Mouse (Mus musculus): ENCODE results near the gene Neurl1b.

Gene Neurl1b

DNA sequence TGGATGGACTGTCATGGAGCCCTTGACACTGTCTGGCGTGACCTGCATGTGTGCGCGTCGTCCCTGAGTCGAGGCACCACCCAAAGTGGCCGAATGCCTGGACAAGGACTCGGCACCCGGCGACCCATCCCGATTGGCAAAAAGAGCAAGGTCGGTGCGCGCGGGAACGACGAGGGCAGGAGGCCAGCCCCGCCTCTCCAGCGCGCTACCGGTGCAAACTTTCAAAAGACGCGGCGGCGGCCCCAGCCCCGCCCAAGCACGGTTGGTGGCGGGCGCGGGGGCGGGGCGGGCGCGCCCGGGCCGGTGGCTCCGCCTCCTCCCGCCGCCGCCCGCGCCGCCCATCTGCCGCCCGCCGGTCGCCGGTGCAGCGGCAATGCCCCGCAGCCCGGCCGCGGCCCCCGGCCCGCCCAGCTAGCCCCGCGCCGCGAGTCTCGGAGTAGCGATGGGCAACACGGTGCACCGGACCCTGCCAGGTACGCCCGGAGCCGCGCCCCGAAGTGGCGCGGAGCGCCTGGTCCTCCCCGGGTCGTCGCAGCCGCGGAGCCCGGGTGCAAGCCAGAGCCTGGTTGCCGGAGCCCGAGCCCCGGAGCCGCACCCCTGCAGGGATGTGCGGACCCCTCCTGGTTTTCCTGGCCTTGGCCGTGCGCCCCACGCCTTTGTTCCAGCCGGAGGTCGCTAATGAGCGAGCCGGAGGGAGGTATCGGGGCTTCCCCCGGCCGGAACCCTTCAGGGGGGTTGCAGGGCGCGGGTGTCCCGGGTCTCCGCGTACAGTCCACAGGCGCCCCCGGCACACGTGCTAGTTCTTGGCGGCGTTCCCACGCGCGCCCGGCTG lies at the start of gene Neurl1b:
Gene Neurl1b (plus strand): TSS at position 307 of the 832 bp plus-strand sequence.
- DNase-seq (ENCODE audit: extremely low spot score, low read depth, low spot score): no peak

DNA sequence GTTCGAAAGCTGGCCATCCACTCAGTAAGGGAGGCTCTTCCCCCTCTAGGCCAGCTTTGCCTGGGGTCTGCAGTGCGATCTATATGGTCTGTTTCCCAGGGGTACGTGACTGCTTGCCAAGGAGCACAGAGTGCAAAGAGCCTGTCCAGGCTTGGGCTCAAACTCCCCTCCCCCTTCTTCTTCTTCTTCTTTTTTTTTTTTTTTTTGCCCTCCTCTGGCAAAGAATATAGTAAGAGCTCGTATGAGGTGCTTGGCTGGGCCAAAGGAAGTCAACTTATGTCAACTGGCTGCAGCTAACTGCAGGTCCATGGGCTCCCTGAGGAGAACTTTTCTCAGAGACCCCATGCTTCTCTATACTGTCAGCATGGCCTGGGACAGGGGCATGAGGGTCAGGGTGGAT lies 47.8 kb upstream of the Neurl1b start:
- no peak for DNase-seq (ENCODE audit: extremely low spot score, low read depth, low spot score)

DNA sequence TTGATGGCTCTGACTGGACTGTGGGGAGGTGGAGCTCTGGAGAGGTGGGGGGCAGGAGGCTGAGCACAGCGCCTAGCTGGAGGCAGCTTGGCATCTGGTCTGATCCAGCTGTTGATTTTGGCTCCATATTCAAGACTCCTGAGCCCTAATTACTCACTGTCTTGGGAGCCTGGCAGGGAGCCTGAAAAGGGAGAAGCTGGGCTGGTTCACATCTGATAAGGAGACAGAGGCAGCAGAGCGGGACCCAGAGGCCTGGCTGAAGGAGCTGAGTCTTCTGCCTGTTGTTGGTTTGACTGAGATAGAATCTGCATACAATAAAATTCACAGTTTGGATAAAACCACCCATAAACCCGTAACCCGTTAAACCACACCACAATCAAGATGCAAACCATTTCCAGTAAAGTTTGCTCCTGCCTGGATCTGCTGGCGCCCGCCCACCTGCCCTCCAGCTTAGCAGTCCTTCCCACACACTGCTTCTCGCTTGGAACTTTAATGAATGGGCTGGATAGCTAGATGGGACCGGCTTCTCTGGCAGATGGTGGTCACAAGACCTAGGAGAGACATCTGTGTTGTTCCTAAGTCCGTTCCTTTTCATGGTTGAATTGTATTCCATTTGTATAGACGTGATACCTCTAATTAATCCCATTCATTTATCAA lies 46.2 kb upstream of the Neurl1b start:
- DNase-seq (ENCODE audit: extremely low spot score, low read depth, low spot score): no peak

DNA sequence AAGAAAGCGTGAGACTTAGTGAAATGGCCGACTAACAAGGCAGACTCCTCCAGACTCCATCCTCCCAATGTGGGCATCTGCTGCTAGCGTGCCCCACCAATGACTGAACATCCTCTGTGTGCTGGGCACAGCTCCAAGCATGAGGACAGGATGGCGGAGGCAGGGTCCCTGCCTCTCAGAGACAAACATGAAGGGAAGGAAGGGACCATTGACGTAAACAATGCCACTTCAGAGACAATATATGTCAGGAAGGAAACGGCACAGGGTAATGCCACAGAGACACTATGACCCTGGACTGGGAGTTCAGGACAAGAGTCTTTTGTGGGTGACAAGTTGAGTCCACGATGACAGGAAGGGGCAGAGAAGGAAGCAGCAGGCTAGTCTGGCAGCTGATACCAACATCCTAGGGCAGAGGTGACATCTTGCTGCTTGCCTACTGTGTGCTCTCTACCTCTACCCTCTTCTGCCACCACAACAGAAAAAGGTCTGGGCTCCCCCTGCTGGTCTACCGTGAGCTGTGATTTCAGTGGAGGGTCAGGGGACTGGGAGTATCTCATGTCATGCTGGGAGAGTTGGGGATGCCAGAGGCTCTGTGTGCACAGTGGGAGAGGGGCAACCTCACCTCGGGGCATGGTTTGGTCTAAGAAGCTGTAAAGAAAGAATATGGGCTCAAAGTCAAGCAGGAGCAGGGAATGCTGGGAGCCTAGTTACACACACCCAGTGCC lies 43.9 kb upstream of the Neurl1b start:
- no peak for DNase-seq (ENCODE audit: extremely low spot score, low read depth, low spot score)

DNA sequence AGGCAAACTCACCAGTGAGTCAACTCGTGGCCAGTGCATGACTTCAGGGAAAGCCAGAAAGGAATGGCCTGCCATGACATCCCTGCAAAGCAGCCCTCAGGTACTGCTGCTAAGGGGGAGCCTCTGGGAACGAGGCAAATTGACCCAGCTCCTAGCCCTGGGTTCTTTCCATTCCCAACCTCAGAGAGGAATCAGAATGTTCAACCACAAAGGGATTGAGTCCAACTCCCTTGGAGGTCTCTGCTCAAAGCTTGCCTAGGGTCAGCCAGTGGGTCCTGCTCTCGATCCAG lies 43.4 kb upstream of the Neurl1b start:
- DNase-seq (ENCODE audit: extremely low spot score, low read depth, low spot score): no peak

DNA sequence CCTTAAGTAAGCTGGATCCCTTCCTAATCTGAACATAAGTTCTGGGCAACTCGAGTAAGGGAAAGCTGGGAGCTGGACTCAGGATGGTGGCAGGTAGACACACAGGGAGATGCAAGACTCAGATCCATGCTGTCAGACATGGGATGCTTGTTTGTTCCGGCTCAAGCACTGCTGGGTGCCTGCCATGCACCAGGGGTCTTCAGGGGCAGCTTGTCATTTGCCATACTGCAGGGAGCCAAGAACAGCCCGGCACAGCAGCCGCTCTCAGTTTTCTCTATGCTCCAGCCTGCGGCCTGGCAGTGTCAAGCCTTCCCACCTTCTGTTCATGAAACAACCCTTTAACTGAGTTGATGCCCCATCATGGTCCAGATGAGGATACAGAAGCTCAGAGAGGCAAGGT lies 41.4 kb upstream of the Neurl1b start:
- no peak for DNase-seq (ENCODE audit: extremely low spot score, low read depth, low spot score)

DNA sequence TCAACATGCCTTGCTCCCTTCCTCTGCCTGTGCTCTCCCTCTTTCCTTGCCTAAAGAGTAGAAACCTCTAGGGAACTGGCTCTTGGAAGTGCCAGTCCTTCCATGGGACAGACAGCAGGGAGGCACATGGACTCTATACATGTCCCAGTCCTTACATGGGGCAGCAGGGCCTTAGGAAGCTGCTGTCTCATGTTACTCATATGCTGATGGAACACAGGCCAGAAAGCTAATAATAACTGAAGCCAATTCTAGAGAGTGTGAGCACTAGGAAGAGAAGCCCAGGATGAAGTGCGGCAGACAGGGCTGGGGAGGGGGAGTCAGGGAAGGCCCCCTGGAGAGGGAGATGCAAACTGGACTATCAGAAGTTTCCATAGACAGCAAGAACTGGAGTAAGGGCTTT lies 38.2 kb upstream of the Neurl1b start:
- no peak for DNase-seq (ENCODE audit: extremely low spot score, low read depth, low spot score)

DNA sequence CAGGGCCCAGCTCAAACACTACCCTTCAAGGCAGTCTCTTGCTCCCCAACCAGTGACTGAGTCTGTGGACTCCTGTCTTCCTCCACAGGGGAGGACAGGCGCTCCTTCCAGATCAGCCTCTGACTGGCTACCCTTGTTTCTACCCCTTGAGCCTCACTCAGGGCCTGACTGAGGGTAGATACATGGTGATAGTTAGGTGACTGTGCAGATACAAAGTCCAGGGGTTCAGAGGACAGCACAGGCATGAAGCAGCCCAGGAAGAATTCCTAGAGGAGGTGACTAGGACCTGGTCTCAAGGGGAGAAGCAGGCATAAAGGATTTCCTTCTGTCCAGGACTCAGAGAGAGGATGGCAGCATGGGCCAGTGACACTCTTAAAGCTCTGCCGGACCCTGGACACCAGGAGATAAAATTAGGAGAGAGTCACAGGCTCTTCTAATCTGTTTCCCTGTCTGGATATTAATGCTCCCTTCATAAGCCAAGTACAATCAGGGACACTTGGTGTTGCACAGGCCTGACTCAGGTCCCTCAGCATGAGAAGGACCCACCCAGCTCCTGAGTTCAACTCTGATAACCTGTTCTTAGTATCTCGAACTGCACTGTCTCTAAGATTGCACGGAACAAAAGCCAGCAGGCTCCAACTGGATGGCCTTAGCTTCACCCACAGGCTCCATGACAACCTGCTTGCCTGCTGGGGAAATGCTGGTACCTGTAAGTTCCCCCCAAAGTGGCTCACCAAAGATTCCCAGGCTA lies 37.5 kb upstream of the Neurl1b start:
- DNase-seq (ENCODE audit: extremely low spot score, low read depth, low spot score): no peak

DNA sequence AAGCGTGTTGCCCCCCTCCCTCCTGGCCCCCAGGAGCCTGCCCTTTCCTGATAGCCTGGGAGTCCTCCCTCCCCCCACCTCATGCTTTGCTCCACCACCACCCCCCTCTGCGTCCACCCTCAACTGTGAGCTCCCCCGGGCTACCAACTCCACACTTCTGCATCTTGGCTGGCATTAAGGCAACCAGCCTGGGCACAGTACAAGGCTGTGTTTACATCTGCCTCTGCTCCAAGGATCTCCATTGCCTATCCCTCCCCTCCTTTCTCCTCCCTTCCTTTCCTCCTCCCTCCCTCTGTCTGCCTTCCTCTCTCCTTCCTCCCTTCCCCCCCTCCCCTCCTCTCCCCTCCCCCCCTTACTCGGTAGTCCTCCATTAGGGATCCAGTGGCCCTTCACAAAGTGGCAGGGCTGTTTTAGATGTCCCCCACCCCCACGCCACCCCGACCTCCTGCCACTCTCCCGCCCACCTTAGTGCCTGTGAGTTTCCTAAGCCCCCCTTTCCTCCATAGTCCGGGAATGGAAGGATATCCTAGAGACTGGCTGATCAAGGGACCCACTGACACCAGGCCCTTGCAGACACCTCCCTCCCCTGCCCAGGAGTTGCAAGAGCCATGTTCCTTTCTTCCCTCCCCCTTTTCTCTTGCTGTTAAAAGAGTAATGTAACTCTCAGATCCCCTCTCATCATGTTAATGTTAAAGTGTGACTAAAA lies 34.2 kb upstream of the Neurl1b start:
- peak; percentile 16 for DNase-seq (ENCODE audit: extremely low spot score, low read depth, low spot score)

DNA sequence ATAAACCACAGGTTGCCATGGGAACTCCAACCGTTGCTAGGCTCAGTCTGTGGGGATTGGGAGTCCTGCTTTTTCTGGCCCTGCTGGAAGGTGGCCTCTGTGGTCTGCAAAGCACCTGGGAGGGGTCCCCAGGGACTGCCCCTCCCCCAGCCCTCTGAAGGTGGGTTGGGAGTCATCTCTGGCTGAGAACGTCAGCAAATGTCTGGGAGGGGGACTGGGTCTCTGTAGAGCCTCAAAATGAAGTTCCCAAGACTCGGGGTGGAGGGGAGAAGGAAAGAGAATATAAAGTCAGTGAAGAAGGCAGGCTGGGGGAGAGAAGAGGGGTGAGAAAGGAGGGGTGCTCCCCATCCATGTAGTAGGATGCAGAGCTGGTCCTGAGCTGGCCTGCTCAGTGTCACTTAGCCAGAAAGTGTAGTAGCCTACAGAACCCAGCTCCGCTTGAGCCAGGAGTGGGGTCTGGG lies 33.6 kb upstream of the Neurl1b start:
- no peak for DNase-seq (ENCODE audit: extremely low spot score, low read depth, low spot score)

DNA sequence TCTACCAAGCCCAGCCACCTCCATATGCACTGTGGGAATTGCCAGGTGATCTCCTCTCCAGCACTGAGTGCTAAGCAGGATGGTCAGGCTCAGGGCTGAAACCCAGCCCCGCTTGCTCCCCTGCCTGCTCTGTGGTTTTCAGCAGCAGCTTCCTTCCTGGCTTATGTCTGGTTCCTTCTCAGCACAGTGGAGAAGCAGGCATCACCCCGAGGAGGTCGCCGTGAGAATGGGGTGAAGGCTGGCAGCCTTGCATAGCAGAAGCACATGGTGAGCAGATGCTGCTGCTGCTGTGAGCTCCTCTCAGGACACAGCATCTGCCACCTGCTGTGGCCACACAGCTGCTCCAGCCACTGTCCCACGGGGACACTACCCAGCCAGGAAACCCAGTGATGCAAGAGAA lies 33.0 kb upstream of the Neurl1b start:
- no peak for DNase-seq (ENCODE audit: extremely low spot score, low read depth, low spot score)

DNA sequence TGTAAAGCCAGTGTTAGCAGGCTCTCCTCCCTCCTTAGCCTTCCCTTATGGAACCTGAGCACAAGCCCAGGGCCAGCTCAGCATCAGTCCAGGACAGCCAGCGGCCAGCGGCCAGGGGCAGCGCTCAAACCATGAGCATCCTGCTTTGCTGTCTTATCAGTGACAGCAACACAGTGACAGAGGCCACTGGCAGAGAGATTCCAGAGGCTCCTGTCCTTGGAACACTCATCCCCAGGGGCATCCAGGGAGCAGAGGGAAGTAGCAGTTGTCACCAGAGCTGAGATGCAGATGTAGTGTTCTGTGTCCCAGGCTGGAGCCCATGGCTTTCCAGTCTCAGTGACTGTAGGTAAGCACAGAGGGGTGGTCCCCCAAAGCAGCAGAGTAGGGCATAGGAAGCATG lies 32.5 kb upstream of the Neurl1b start:
- no peak for DNase-seq (ENCODE audit: extremely low spot score, low read depth, low spot score)

DNA sequence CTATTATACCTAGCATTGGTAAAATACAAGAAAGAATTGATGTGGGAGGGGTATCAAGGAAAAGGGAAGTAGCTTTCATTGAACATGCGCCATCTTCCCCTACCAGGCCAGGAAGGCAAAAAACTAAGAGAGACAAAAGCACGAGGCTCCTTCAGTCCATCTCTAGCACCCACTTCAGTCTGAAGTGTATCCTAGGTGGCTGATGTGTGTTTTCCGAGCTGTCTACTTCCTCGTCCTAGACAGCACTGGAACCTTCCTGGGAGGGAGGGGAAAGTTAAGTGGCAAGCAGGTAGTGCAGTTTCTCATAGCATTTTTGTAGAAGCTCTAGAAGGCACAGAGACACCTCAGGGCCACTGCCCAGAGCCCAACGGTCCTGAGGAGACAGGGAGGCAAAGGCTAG lies 31.9 kb upstream of the Neurl1b start:
- DNase-seq (ENCODE audit: extremely low spot score, low read depth, low spot score): no peak

DNA sequence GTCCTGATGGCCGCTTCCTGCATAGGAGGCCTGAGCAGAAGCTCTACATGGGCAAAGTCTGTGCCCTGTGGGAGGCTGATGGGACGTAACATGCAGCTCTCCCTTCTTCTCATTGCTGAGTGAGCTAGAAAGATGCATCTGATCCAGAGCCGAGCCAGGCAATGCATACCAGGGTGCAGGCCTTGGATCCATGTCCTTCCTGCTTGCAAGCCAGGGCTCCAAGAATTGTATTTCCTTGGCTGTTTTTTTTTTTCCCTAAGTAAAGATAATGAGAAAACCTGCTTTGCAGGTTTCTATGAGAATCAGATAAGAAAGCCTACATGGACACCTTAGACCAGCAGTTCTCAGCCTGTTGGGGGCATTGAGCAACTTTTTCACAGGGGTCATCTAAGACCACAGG lies 30.5 kb upstream of the Neurl1b start:
- no peak for DNase-seq (ENCODE audit: extremely low spot score, low read depth, low spot score)

DNA sequence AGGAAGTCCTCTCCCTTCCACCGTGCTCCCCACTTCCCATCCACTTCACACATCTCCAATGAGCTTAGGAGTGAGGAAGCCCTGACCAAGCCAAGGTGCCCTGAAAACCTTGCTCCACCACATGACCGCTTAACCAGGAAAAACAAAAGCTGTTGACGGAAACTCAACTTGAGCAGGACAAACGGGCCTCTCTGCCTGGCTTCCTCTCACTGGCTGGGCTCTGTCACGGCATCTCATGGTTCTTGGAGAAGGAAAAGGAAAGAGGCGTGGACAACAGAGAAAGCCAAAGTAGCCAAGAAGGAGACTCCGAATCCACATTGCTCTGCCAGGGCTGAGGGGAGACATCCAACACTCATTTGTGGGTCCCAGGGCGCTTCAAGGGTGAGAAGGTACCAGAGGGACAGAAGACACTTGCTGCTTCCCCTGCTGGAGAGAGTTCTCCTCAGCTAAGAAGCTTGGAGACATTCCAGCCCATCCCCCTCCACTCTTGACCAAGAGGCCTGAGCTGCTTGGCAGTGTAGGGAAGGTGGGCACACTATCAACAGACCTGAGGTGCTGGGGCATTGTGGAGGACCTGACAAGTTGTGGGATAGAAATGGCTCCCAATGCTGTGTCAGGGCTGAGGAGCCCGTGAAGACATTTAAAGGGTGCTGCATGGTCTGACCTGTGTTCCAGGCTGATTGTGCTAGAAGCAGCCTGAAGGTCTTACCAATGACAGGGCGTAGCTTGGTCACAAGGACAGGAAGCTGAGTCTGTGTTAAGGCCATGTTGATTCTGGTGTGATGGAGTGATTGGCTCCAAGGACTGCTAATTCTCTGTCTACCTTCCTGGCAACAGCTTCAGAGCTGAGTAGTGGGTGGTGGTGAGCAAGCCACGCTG lies 29.1 kb upstream of the Neurl1b start:
- DNase-seq (ENCODE audit: extremely low spot score, low read depth, low spot score): no peak

DNA sequence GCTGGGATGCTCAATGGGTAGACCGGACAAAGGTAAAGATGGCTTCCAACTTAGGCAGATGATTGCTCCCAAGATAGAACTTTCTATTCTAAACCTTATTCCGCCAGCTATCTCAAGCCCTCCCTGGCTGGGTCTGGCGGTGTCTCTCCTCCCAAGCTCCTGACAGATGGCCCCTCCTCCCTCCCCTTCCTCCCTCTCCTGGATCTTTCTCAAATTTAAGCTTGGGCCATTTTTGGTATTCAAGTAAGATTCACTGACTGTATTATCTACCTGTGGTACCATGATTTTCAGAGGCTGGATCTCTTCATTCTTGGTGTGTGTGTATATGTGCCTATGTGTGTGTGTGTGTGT lies 28.5 kb upstream of the Neurl1b start:
- no peak for DNase-seq (ENCODE audit: extremely low spot score, low read depth, low spot score)

DNA sequence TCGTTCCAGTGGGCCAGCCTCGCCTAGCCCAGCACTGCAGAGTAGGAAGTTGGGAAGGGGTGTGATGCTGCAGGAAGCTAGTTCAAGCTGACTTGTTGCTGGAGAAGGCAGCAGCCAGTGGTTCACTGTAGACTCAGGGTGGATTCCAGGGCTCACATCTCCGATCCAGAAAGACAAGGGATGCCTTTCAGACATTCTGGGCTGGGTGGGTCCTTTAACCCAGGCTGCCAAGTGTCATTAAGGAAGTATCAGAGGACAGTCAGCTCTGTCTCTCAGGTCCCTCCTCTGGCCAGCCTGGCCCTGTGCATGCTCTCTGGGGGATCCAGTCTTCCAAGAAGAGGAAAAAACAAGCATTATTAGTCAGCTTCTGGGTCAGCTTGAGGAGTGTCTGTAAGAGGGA lies 26.5 kb upstream of the Neurl1b start:
- DNase-seq (ENCODE audit: extremely low spot score, low read depth, low spot score): no peak

DNA sequence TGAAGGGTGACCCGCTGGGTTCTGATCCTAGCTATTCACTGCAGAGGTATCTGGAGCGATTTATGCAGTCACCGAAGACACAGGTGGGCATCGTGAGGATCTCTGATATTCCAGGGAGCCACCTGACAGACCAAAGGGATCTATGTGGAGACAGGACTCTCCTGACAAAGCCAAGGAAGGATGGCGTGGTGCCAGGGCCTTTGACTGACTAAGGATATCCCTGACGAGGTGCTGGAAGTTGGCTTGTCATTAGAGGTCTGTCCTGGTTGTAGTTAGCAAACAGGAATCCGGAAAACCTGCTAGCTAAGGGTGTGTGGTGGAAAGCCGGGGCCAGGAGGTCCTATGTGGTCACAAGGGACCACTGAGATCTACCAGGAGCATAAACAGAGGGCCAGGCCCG lies 25.4 kb upstream of the Neurl1b start:
- no peak for DNase-seq (ENCODE audit: extremely low spot score, low read depth, low spot score)

DNA sequence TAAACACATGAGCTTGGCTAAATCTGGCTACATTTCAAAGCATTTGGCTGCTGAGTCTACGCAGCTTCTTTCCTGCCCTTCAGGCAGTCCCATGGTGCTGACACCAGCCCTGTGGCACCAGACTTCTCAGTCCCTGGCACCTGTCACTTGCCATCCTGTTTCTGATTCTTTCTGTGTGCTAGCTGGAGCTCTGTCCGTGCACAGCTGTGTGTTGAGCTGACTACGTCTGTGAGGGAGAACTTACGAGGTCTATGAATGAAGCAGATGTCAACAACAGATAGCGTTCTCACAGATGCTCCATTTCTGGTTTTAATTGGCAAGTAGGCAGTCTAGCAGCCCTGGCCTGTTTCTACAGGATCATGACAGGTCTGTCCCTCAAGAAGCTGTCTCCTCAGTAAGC lies 24.0 kb upstream of the Neurl1b start:
- DNase-seq (ENCODE audit: extremely low spot score, low read depth, low spot score): no peak

DNA sequence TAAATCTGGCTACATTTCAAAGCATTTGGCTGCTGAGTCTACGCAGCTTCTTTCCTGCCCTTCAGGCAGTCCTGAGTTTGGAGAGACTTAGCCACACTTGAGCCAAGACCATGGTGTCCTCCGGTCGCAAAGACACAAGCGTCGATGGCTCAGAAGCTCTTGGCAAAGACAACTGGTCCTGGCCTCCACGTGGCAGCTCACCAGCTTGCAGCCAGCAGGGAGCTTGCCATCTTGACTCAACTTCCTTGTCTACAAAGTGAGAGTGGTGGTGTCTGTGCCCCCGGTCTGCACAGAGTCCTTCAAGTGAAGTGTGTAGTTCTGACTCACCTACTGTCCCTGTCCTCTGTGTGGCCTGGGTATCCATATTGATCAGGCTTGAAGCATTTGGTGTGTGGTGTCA lies 22.3 kb upstream of the Neurl1b start:
- no peak for DNase-seq (ENCODE audit: extremely low spot score, low read depth, low spot score)

Data from hindlimb bud, embryonic 11.5 days (tissue).